Mouse (Mus musculus): ENCODE measurements around the gene Golga5. TPM values are rescaled to one million over a fixed set of nuclear protein-coding genes. Genes with fewer than 3 reads are reported as not detected.

Golga5 gene
- polyA plus RNA-seq, 1 experiment = 7.3 TPM

DNA sequence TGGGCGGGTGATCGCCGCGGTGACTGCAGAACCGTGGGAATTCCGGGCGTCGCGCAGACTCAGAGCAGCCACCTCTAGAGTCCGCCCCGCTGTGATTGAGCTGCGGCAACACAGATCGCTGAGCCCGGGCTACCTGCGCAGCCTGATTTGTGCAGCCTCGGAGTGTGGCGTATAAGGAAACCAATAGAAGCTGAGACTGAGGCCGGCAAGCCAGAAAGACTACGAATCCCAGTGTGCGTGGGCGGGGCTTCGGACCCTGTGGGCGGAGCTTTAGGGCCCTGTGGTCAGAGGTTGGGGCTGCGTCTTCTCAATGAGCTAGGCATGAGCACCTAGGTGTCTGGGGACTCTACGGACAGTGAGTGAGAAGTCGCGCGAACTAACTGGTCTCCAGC lies 29.3 kb upstream of the Golga5 start, which contains the start of gene Lgmn:
Gene Lgmn, minus strand, starts transcription at position 182 of the 392 bp plus-strand sequence.
- H3K4me3 ChIP-seq (ENCODE audit: insufficient read depth, poor library complexity, severe bottlenecking) = peak within 1 kb of the TSS; percentile 63
- no peak for TF ChIP-seq MYOG (IDR thresholded peaks at IDR 0.05; ENCODE audit: control insufficient read depth, extremely low read depth, insufficient read length)
- TF ChIP-seq CEBPB (IDR thresholded peaks at IDR 0.05; ENCODE audit: low read depth) = no peak
- no peak for TF ChIP-seq MYOD1 (IDR thresholded peaks at IDR 0.05; ENCODE audit: control insufficient read depth, insufficient read length, low read depth)
- TF ChIP-seq CTCF (IDR thresholded peaks at IDR 0.05; ENCODE audit: control insufficient read depth, insufficient read depth, insufficient read length) = no peak
- no peak for TF ChIP-seq USF1 (IDR thresholded peaks at IDR 0.05; ENCODE audit: low read depth)
- no peak for TF ChIP-seq MAX (IDR thresholded peaks at IDR 0.05)
- TF ChIP-seq FOSL1 (IDR thresholded peaks at IDR 0.05; ENCODE audit: insufficient read depth, low read length, poor library complexity, severe bottlenecking) = no peak
- H3K36me3 ChIP-seq (ENCODE audit: control insufficient read depth, insufficient read depth) = no peaks in the 10 kb centered on the region
- H3ac ChIP-seq (ENCODE audit: control insufficient read depth, insufficient read length, low read depth) = peak within 1 kb of the TSS; percentile 60
- H3K79me2 ChIP-seq (ENCODE audit: control insufficient read depth, insufficient read depth) = peaks cover 34% of the 10 kb centered on the region
- no peaks in the 10 kb centered on the region for H3K27me3 ChIP-seq (ENCODE audit: control insufficient read depth, insufficient read depth, insufficient read length)
- H3K79me3 ChIP-seq (ENCODE audit: low read depth) = peaks cover 1% of the 10 kb centered on the region

DNA sequence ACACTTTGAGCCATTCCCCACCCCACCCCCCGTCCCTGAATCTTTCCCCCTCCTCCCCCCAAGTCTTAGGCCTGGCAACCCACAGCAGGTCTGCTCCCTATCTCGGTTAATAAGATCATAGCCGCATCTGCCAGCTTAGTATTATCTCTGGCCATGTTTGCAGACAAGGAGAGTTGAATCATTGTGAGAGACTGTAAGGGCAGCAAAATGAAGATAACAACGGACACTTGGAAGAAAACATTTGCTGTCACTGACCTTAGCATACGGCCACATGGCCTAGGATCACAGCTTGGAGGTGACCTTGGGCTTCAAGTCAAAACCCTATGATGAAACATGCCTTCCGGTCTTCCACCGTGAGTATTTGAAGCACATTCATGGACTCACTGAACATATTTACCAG lies 28.4 kb upstream of the Golga5 start:
- Histone ChIP-seq H3K79me3 (ENCODE audit: low read depth) (no peaks in the 10 kb centered on the region), H3K36me3 (ENCODE audit: control insufficient read depth, insufficient read depth) (no peaks in the 10 kb centered on the region), H3K79me2 (ENCODE audit: control insufficient read depth, insufficient read depth) (peaks cover 33% of the 10 kb centered on the region), H3K4me3 (ENCODE audit: insufficient read depth, poor library complexity, severe bottlenecking) (no peak overlapping the region), H3ac (ENCODE audit: control insufficient read depth, insufficient read length, low read depth) (no peak overlapping the region), H3K27me3 (ENCODE audit: control insufficient read depth, insufficient read depth, insufficient read length) (no peaks in the 10 kb centered on the region)
- TF ChIP-seq CTCF (IDR thresholded peaks at IDR 0.05; ENCODE audit: control insufficient read depth, insufficient read depth, insufficient read length) (no peak), CEBPB (IDR thresholded peaks at IDR 0.05; ENCODE audit: low read depth) (no peak), FOSL1 (IDR thresholded peaks at IDR 0.05; ENCODE audit: insufficient read depth, low read length, poor library complexity, severe bottlenecking) (no peak), MAX (IDR thresholded peaks at IDR 0.05) (no peak), MYOG (IDR thresholded peaks at IDR 0.05; ENCODE audit: control insufficient read depth, extremely low read depth, insufficient read length) (no peak), MYOD1 (IDR thresholded peaks at IDR 0.05; ENCODE audit: control insufficient read depth, insufficient read length, low read depth) (no peak), USF1 (IDR thresholded peaks at IDR 0.05; ENCODE audit: low read depth) (no peak)

DNA sequence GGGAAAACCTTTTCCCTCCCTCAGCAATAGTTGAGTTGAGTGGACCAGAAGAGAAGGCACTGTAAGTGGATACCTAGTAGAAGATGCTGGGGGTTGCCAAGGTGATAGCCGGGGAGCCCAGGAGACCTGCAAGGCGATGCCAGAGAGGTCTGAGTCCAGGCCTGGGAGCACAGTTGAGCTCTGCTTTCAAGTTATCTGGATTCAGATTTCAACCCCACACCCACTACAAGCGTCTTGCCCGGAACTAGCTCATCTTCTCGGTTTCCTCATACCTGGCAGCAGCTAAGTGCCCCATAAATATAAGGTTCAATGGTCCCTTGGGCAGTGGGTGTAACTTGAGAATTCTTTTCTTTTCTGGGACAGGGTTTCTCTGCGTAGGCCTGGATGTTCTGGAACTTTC lies 27.8 kb upstream of the Golga5 start:
- H3K79me2 ChIP-seq (ENCODE audit: control insufficient read depth, insufficient read depth) = peaks cover 30% of the 10 kb centered on the region
- no peak overlapping the region for H3K4me3 ChIP-seq (ENCODE audit: insufficient read depth, poor library complexity, severe bottlenecking)
- no peaks in the 10 kb centered on the region for H3K79me3 ChIP-seq (ENCODE audit: low read depth)
- no peaks in the 10 kb centered on the region for H3K27me3 ChIP-seq (ENCODE audit: control insufficient read depth, insufficient read depth, insufficient read length)
- no peaks in the 10 kb centered on the region for H3K36me3 ChIP-seq (ENCODE audit: control insufficient read depth, insufficient read depth)
- no peak for TF ChIP-seq USF1 (IDR thresholded peaks at IDR 0.05; ENCODE audit: low read depth)
- no peak for TF ChIP-seq MAX (IDR thresholded peaks at IDR 0.05)
- no peak for TF ChIP-seq MYOD1 (IDR thresholded peaks at IDR 0.05; ENCODE audit: control insufficient read depth, insufficient read length, low read depth)
- TF ChIP-seq MYOG (IDR thresholded peaks at IDR 0.05; ENCODE audit: control insufficient read depth, extremely low read depth, insufficient read length) = no peak
- TF ChIP-seq CTCF (IDR thresholded peaks at IDR 0.05; ENCODE audit: control insufficient read depth, insufficient read depth, insufficient read length) = no peak
- TF ChIP-seq FOSL1 (IDR thresholded peaks at IDR 0.05; ENCODE audit: insufficient read depth, low read length, poor library complexity, severe bottlenecking) = no peak
- H3ac ChIP-seq (ENCODE audit: control insufficient read depth, insufficient read length, low read depth) = no peak overlapping the region

DNA sequence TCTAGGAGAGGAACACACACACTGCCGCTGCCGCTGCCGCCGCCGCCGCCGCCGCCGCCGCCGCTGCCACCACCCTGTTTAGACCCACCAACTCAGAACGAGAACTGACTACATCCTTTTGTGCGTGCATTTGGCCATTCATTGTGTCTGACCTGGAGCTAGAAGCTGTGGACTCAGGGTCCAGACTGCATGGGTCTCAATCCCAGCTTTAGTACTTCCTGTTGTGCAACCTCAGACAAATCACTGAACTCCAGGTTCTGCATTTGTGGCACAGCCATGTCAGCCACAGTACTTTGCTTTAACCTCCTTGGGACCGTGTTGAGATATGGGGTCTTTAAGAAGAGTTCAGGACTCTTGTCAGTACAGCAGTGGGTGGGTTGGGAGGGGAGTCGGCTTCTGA lies 26.3 kb upstream of the Golga5 start:
- Histone ChIP-seq H3K36me3 (ENCODE audit: control insufficient read depth, insufficient read depth) (no peaks in the 10 kb centered on the region), H3ac (ENCODE audit: control insufficient read depth, insufficient read length, low read depth) (no peak overlapping the region), H3K79me2 (ENCODE audit: control insufficient read depth, insufficient read depth) (peaks cover 16% of the 10 kb centered on the region), H3K27me3 (ENCODE audit: control insufficient read depth, insufficient read depth, insufficient read length) (no peaks in the 10 kb centered on the region), H3K4me3 (ENCODE audit: insufficient read depth, poor library complexity, severe bottlenecking) (no peak overlapping the region), H3K79me3 (ENCODE audit: low read depth) (no peaks in the 10 kb centered on the region)
- TF ChIP-seq MAX (IDR thresholded peaks at IDR 0.05) = no peak
- no peak for TF ChIP-seq MYOG (IDR thresholded peaks at IDR 0.05; ENCODE audit: control insufficient read depth, extremely low read depth, insufficient read length)
- no peak for TF ChIP-seq CEBPB (IDR thresholded peaks at IDR 0.05; ENCODE audit: low read depth)
- TF ChIP-seq FOSL1 (IDR thresholded peaks at IDR 0.05; ENCODE audit: insufficient read depth, low read length, poor library complexity, severe bottlenecking) = no peak
- TF ChIP-seq CTCF (IDR thresholded peaks at IDR 0.05; ENCODE audit: control insufficient read depth, insufficient read depth, insufficient read length) = no peak
- no peak for TF ChIP-seq MYOD1 (IDR thresholded peaks at IDR 0.05; ENCODE audit: control insufficient read depth, insufficient read length, low read depth)
- TF ChIP-seq USF1 (IDR thresholded peaks at IDR 0.05; ENCODE audit: low read depth) = no peak

DNA sequence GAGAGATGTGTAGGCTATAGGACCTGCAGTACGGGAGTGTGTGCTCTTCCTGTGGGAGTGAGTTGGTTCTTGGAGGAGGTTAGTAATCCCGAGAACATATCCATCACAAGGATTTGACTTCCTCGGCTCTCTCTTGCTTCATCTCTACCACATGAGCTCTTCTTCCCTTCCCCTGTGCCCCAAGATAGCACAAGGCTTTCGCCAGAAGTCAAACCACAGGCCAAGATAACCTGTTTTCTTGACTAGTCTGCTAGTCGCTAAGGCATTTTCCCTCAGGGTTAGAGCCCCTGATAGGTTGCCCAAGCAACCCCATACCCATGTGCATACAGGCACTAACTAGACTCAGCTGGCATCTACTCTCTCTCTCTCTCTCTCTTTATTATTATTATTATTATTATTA lies 25.3 kb upstream of the Golga5 start:
- no peak overlapping the region for H3K4me3 ChIP-seq (ENCODE audit: insufficient read depth, poor library complexity, severe bottlenecking)
- peaks cover 5% of the 10 kb centered on the region for H3K79me2 ChIP-seq (ENCODE audit: control insufficient read depth, insufficient read depth)
- H3ac ChIP-seq (ENCODE audit: control insufficient read depth, insufficient read length, low read depth) = no peak overlapping the region
- H3K36me3 ChIP-seq (ENCODE audit: control insufficient read depth, insufficient read depth) = no peaks in the 10 kb centered on the region
- no peaks in the 10 kb centered on the region for H3K27me3 ChIP-seq (ENCODE audit: control insufficient read depth, insufficient read depth, insufficient read length)
- H3K79me3 ChIP-seq (ENCODE audit: low read depth) = no peaks in the 10 kb centered on the region
- no peak for TF ChIP-seq FOSL1 (IDR thresholded peaks at IDR 0.05; ENCODE audit: insufficient read depth, low read length, poor library complexity, severe bottlenecking)

DNA sequence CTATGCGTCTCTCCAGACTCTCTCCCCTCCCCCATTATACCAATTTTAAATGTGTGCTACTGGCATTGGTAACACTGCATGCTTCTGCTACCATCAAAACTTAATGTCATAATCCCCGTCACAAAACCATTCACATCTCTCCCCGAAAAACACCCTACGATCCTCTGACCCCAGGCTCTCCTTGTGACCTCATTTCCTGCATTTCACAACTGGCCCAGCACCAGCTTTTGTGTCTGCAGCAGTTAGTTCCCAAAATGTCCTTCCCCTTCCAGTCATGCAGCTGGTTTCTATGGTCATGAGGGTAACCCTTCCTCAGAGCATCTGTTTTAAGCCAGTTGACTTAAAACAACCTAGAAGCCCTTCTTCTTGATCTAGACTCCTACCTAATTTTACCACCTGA lies 23.5 kb upstream of the Golga5 start:
- Histone ChIP-seq H3K27me3 (ENCODE audit: control insufficient read depth, insufficient read depth, insufficient read length) (no peaks in the 10 kb centered on the region), H3K79me3 (ENCODE audit: low read depth) (no peaks in the 10 kb centered on the region), H3K4me3 (ENCODE audit: insufficient read depth, poor library complexity, severe bottlenecking) (no peak overlapping the region), H3K36me3 (ENCODE audit: control insufficient read depth, insufficient read depth) (no peaks in the 10 kb centered on the region), H3K79me2 (ENCODE audit: control insufficient read depth, insufficient read depth) (no peaks in the 10 kb centered on the region), H3ac (ENCODE audit: control insufficient read depth, insufficient read length, low read depth) (no peak overlapping the region)
- TF ChIP-seq USF1 (IDR thresholded peaks at IDR 0.05; ENCODE audit: low read depth) = no peak

All from C2C12 (cell line).